Mouse (Mus musculus): ENCODE measurements around the gene Sec14l4. TPM values are rescaled to one million over a fixed set of nuclear protein-coding genes. Genes with fewer than 3 reads are reported as not detected.

Sec14l4 gene
- total RNA-seq, 2 experiments from 2014 or later, result not detected

- H3K4me3 ChIP-seq, result no peak overlapping the region
- no peak for DNase-seq (ENCODE audit: extremely low spot score in 1 of 2, low spot score in 2 of 2)
- H3K27ac ChIP-seq, result peak overlapping the region; percentile 65
- TF ChIP-seq CTCF (IDR thresholded peaks at IDR 0.05), result no peak
- intact Hi-C loops (cut with DNase I), result no loop called here
Measured at GRCm38 (mm10) chr11:4087267-4087666, 56.0 kb downstream of the Sec14l4 start.

GRCm38 (mm10) chr11:4093459-4094377, 62.5 kb downstream of the Sec14l4 start:
- H3K4me3 ChIP-seq, result peak overlapping the region; percentile 72
- peak overlapping the region; percentile 92 for H3K27ac ChIP-seq
- no peak for DNase-seq (ENCODE audit: extremely low spot score in 1 of 2, low spot score in 2 of 2)
- TF ChIP-seq CTCF (IDR thresholded peaks at IDR 0.05), result no peak
- intact Hi-C loops (cut with DNase I), result no loop called here

DNA sequence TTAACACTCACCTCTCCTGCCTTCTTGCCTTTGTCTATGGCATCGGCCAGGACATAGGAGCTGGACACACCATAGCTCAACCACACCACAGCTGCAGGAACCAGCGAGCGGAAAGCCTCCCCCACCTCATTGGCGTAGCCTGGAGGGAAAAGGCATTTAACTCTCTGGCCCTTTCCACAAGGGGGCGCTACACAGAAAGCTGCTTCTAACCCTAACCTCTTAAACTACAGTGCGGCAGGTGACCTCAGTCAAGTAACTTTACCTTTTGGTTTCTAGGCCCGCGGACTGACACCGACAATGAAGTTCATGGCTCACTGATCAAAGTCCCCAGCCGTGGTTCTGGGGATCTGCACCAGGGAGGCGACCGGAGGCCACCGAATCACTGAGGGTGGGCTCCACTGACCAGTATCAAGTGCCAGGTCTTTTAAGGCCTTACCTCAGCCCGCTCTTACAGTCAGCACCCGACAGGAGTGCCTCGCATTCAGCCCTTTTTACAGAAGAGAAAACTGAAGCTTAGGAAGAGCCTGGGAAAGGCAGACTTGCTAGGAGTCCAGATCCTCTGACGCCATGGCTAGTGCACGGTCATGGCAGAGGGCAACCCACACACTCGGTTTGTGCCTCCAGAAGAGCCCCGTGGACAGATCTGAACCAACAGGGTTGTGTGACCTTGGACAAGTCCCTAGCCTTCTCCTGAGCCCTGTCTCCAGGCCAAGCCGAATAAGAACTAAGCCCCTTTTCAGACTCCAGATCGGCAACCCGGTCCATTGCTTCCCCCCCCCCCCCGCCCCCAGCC, 63.3 kb downstream of the Sec14l4 start:
- Histone ChIP-seq H3K27ac (peak overlapping the region; percentile 92), H3K4me3 (peak overlapping the region; percentile 72)
- peak; percentile 75 to 78 for DNase-seq (ENCODE audit: extremely low spot score in 1 of 2, low spot score in 2 of 2)
- intact Hi-C loops (cut with DNase I), result no loop called here
- TF ChIP-seq CTCF (IDR thresholded peaks at IDR 0.05), result peak; percentile 84

DNA sequence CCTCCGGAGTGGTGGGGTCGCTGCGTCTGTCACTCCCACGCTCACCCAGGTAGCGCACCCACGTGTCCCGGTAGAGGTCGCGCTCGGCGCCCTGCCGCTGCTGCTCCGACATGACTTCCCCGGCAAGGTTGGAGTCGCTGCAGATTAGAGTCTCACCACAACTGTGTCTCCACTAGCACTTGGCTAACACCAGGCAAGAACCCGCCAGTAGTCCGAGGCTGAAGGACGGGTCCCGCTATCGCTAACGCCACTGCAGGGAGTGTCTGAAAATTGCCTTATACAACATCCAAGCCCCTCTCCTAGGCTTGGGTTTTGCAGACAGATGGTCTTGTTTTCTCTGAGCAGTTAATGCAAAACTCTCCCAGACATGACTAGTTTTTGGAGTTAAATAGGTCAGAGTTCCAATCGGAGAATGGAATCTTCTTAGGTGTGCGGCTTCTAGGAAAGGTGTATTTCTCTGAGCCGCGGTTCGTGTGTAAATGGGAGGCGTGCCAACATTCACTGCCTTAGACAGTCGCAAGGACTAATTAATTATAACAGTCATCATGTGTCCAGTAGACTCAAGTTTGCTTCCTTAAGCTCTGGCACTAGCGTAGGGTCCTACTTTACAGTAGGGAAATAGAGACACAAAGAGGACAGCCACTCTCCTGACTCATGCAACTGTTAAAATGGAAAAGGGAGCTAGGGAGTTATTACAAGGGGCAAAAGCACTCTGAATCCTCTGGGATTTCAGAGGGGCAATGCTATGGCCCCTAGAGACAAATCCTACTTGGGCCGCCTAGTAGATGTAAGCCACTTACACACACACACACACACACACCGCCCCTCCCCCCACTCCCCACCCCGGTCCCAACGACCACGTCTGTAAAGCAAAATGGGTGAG, 64.2 kb downstream of the Sec14l4 start, which contains the start of gene Mtfp1:
Gene Mtfp1 (minus strand): TSS at position 275 of the 883 bp plus-strand sequence.
- intact Hi-C loops (cut with DNase I), result loop anchor here (1.0 kb wide), 1 partner anchor 23 kb away; no protein-coding TSS in a partner anchor
- DNase-seq (ENCODE audit: extremely low spot score in 1 of 2, low spot score in 2 of 2), result peak; percentile 60 to 63
- TF ChIP-seq CTCF (IDR thresholded peaks at IDR 0.05), result no peak

DNA sequence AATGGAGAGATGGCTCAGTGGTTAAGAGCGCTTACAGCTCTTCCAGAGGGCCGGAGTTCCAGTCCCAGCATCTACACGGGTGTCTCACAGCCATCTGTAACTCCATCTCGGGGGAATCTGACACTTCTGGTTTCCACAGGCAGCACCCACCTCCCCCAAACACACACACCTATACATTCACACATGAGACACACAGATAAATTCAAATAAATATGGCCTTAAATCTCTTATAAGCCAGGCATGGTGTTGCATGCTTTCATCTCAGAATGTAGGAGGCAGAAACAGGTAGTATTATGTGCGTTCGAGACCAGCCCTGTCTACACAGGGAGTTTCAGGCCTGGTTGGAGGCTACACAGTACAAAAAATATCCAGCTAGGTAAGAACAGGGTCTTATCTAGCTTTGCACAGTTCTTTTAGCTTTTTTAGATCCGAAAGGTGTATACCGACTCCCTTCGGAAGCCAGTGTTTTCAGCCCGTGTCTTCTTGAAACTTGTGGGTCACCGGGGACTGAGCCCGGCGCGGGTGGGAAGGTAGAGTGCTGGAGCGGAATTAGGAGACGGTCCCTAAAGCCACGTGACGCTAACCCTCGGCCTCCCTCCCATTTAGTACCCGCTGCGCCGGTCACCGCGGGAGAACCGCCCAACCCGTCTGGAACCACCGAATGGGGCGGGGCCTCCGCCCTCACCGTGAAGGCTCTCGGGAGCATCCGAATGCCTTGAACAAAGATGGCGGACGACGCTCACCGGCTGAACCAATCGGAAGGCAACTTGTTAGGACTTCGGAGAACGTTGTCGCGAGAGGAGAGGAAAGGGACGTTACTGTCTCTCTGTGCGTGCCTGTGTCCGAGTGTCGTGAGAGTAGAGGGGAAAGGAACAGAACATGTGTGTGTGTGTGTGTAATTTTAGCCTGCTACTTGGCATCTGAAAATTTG, 65.1 kb downstream of the Sec14l4 start:
- Histone ChIP-seq H3K27ac (peak overlapping the region; percentile 95), H3K4me3 (peak overlapping the region; percentile 55)
- no peak for TF ChIP-seq CTCF (IDR thresholded peaks at IDR 0.05)
- peak; percentile 96 to 98 for DNase-seq (ENCODE audit: extremely low spot score in 1 of 2, low spot score in 2 of 2)
- intact Hi-C loops (cut with DNase I), result loop anchor here (1.0 kb wide), 1 partner anchor 22 kb away; no protein-coding TSS in a partner anchor

More for the DNA sequence above, 64.2 kb downstream of the Sec14l4 start, which contains the start of gene Mtfp1:
- Histone ChIP-seq H3K4me3 (peak within 1 kb of the TSS; percentile 72), H3K27ac (peak within 1 kb of the TSS; percentile 92)

DNA sequence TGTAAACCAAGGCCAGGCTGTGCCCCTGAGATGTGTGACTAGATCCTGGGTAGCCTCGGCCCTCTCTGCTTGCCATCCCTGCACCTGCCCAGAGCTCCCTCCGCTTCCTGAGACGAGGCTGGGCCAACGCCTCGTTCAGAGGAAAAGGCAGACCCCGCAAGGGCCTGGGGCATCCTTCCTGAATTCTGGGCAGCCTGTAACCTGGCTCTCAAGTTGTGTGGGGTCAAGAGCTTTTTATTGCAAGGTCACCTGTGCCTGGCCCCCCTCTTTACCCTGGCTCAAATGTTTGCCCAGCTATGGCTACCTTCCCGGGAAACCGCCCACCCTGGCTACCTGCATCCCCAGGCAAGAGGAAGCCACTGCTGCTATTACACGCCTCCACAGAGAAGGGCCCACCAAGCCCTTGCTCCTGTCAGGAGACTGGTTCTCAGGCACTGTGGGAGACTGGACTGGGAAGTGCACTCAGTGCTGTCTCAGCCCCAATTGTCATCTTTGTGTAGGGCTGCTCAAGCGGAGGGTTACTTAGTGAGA, 65.9 kb downstream of the Sec14l4 start:
- intact Hi-C loops (cut with DNase I), result no loop called here
- H3K27ac ChIP-seq, result peak overlapping the region; percentile 95
- TF ChIP-seq CTCF (IDR thresholded peaks at IDR 0.05), result no peak
- no peak for DNase-seq (ENCODE audit: extremely low spot score in 1 of 2, low spot score in 2 of 2)
- H3K4me3 ChIP-seq, result peak overlapping the region; percentile 55

Other genes with a start within 250 kb of the Sec14l4 start
- gene Osbp2, start 167.6 kb upstream of the Sec14l4 start, total RNA-seq (2021), result 100 to 1,000 TPM; 141 to 149 TPM
- under 1 TPM; 0.54 to 0.61 TPM for gene 4921536K21Rik, start 136.4 kb upstream of the Sec14l4 start, total RNA-seq (2021)
- 10 to 100 TPM; 23.1 to 24.9 TPM for gene Dusp18, start 136.2 kb upstream of the Sec14l4 start, total RNA-seq (2021)
- gene Slc35e4, start 116.8 kb upstream of the Sec14l4 start, total RNA-seq (2021), result 10 to 100 TPM; 19.1 to 20.9 TPM
- 10 to 100 TPM; 17.1 to 20.7 TPM for gene Tcn2, start 99.3 kb upstream of the Sec14l4 start, total RNA-seq (2021)
- gene Pes1, start 67.5 kb upstream of the Sec14l4 start, total RNA-seq (2021), result 10 to 100 TPM; 29.1 to 40.2 TPM
- under 1 TPM in 1 of 2 experiments, not detected in 1; 0.29 TPM for gene 4930556J24Rik, start 54.7 kb upstream of the Sec14l4 start, total RNA-seq (2021)
- gene Gal3st1, start 47.8 kb upstream of the Sec14l4 start, total RNA-seq (2021), result 1 to 10 TPM; 9.8 to 9.9 TPM
- 1 to 10 TPM; 1.3 to 1.4 TPM for gene Sec14l3, start 33.4 kb downstream of the Sec14l4 start, total RNA-seq (2021)
- 100 to 1,000 TPM in 1 of 2 experiments, 10 to 100 TPM in 1; 91.0 to 101 TPM for gene Mtfp1, start 64.0 kb downstream of the Sec14l4 start, total RNA-seq (2021)
- gene Sec14l2, start 92.0 kb downstream of the Sec14l4 start, total RNA-seq (2021), result 10 to 100 TPM; 37.7 to 45.2 TPM
- gene Rnf215, start 103.7 kb downstream of the Sec14l4 start, total RNA-seq (2021), result 10 to 100 TPM; 32.1 to 32.6 TPM
- gene Ccdc157, start 128.8 kb downstream of the Sec14l4 start, total RNA-seq (2021), result 10 to 100 TPM; 16.4 to 17.9 TPM
- gene Sf3a1, start 128.9 kb downstream of the Sec14l4 start, total RNA-seq (2021), result 10 to 100 TPM; 63.8 to 67.4 TPM
- 10 to 100 TPM; 35.3 to 36.6 TPM for gene Tbc1d10a, start 155.3 kb downstream of the Sec14l4 start, total RNA-seq (2021)
- gene Castor1, start 186.8 kb downstream of the Sec14l4 start, total RNA-seq (2021), result 1 to 10 TPM; 3.9 to 4.2 TPM
- not detected for gene Osm, start 205.0 kb downstream of the Sec14l4 start, total RNA-seq (2021)
- 1 to 10 TPM in 1 of 2 experiments, under 1 TPM in 1; 0.70 to 1.2 TPM for gene Lif, start 226.1 kb downstream of the Sec14l4 start, total RNA-seq (2021)